Mouse (Mus musculus) CH12.LX (cell line): ENCODE results near the gene Grm5. TPM values are rescaled to one million over a fixed set of nuclear protein-coding genes. Genes with fewer than 3 reads are reported as not detected.

Source experiments
- DNase-seq: peaks from one replicate; pipeline ENCODE4 v3.0.0-alpha.2; 2013; ENCODE audit errors: extremely low read depth
- H3K27ac ChIP-seq: 2 replicates; pipeline ENCODE4 v1.5.1; 2012; ENCODE audit warnings: low read depth, mild to moderate bottlenecking, control low read depth, moderate library complexity; ENCODE audit not compliant: insufficient read depth
- H3K27me3 ChIP-seq: replicated peaks from 2 replicates; pipeline ENCODE3; 2012; ENCODE audit warnings: inconsistent platforms
- H3K36me3 ChIP-seq, 2 experiments: replicated peaks in 1 of 2; 2 replicates each; pipeline versions ENCODE3 to v1.6.1; 2012; ENCODE audit warnings: inconsistent platforms in 1 of 2, low read length in 1 of 2, mild to moderate bottlenecking in 1 of 2, mixed read lengths in 1 of 2, moderate library complexity in 1 of 2; ENCODE audit not compliant: control insufficient read depth in 1 of 2, insufficient read depth in 1 of 2
- H3K4me1 ChIP-seq, 2 experiments: 2 replicates each; pipeline ENCODE4 v1.6.1; 2012; ENCODE audit warnings: inconsistent platforms in 1 of 2, moderate library complexity in 1 of 2; ENCODE audit not compliant: insufficient read depth in 2 of 2, control insufficient read depth in 1 of 2
- H3K4me2 ChIP-seq: 2 replicates; pipeline ENCODE4 v1.6.1; 2012; ENCODE audit warnings: low read depth, mild to moderate bottlenecking, control low read depth; ENCODE audit not compliant: poor library complexity, insufficient read depth, severe bottlenecking
- H3K4me3 ChIP-seq, 3 experiments: fragments of 150-350 bp in 1 of 3; sonication (generic) in 1 of 3; replicated peaks in 1 of 3; 2 replicates each; pipeline versions ENCODE3 to v1.5.1; 2011 to 2012; ENCODE audit warnings: low read depth in 2 of 3, low read length in 2 of 3, mild to moderate bottlenecking in 2 of 3, moderate library complexity in 2 of 3, control low read depth in 1 of 3, improper control_type of control experiment in 1 of 3, inconsistent platforms in 1 of 3, mixed read lengths in 1 of 3; ENCODE audit not compliant: poor library complexity in 1 of 3
- H3K79me2 ChIP-seq: replicated peaks from 2 replicates; pipeline ENCODE4 v1.6.1; 2012; ENCODE audit warnings: mild to moderate bottlenecking, moderate library complexity; ENCODE audit not compliant: control insufficient read depth, poor library complexity, insufficient read depth, severe bottlenecking; ENCODE audit errors: extremely low read depth
- H3K9ac ChIP-seq: 2 replicates; pipeline ENCODE4 v1.6.1; 2012; ENCODE audit warnings: low read depth, mild to moderate bottlenecking, control low read depth, moderate library complexity; ENCODE audit not compliant: insufficient read depth
- H3K9me3 ChIP-seq: replicated peaks from 2 replicates; pipeline ENCODE3; 2012; ENCODE audit warnings: low read length, inconsistent platforms, mixed read lengths
- CHD2 ChIP-seq: IDR thresholded peaks from 2 replicates; pipeline ENCODE4 v1.6.1; 2011; ENCODE audit warnings: low read length, improper control_type of control experiment
- E2F4 ChIP-seq: IDR thresholded peaks from 2 replicates; pipeline ENCODE4 v1.6.1; 2011; ENCODE audit warnings: low read depth, low read length, improper control_type of control experiment; ENCODE audit not compliant: insufficient replicate concordance
- ELF1 ChIP-seq: IDR thresholded peaks from 2 replicates; pipeline ENCODE4 v1.6.1; 2014; ENCODE audit warnings: low read depth, mild to moderate bottlenecking, inconsistent platforms, low read length, improper control_type of control experiment
- EP300 ChIP-seq: IDR thresholded peaks from 2 replicates; pipeline ENCODE4 v1.6.1; 2011; ENCODE audit warnings: low read length, improper control_type of control experiment
- GABPA ChIP-seq: IDR thresholded peaks from 2 replicates; pipeline ENCODE4 v1.6.1; 2012; ENCODE audit warnings: low read depth, low read length, improper control_type of control experiment, inconsistent platforms; ENCODE audit not compliant: insufficient replicate concordance
- HCFC1 ChIP-seq: IDR thresholded peaks from 2 replicates; pipeline ENCODE4 v1.6.1; 2012; ENCODE audit warnings: low read depth, mild to moderate bottlenecking, inconsistent platforms, low read length, improper control_type of control experiment
- IRF4 ChIP-seq: IDR thresholded peaks from 2 replicates; pipeline ENCODE4 v1.6.1; 2014; ENCODE audit warnings: low read depth, mild to moderate bottlenecking, inconsistent platforms, low read length, improper control_type of control experiment
- JUND ChIP-seq: conservative IDR thresholded peaks from 2 replicates; pipeline ENCODE4 v1.6.1; 2011; ENCODE audit warnings: low read depth, low read length, improper control_type of control experiment
- KAT2A ChIP-seq: IDR thresholded peaks from 2 replicates; pipeline ENCODE4 v1.6.1; 2012; ENCODE audit warnings: low read length, improper control_type of control experiment, inconsistent platforms; ENCODE audit not compliant: insufficient replicate concordance
- MAFK ChIP-seq: IDR thresholded peaks from 2 replicates; pipeline ENCODE4 v1.6.1; 2011; ENCODE audit warnings: low read length, improper control_type of control experiment; ENCODE audit not compliant: insufficient replicate concordance
- MYC ChIP-seq: IDR thresholded peaks from 2 replicates; pipeline ENCODE4 v1.6.1; 2011; ENCODE audit warnings: low read depth, mild to moderate bottlenecking, improper control_type of control experiment, low read length
- NELFE ChIP-seq: IDR thresholded peaks from 2 replicates; pipeline ENCODE4 v1.6.1; 2011; ENCODE audit warnings: low read depth, low read length, improper control_type of control experiment
- PAX5 ChIP-seq: IDR thresholded peaks from 2 replicates; pipeline ENCODE4 v1.6.1; 2012; ENCODE audit warnings: low read length, inconsistent platforms, mixed read lengths
- POLR2A ChIP-seq: IDR thresholded peaks from 2 replicates; pipeline ENCODE4 v1.6.1; 2011; ENCODE audit warnings: low read depth, mild to moderate bottlenecking, improper control_type of control experiment, low read length
- POLR2AphosphoS2 ChIP-seq: IDR thresholded peaks from 2 replicates; pipeline ENCODE4 v1.6.1; 2011; ENCODE audit warnings: low read depth, low read length, improper control_type of control experiment
- RAD21 ChIP-seq: IDR thresholded peaks from 2 replicates; pipeline ENCODE4 v1.6.1; 2011; ENCODE audit warnings: low read depth, mild to moderate bottlenecking, low read length, improper control_type of control experiment, moderate library complexity
- RCOR1 ChIP-seq: conservative IDR thresholded peaks from 2 replicates; pipeline ENCODE4 v1.6.1; 2012; ENCODE audit warnings: low read depth, mild to moderate bottlenecking, inconsistent platforms, low read length, improper control_type of control experiment
- SIN3A ChIP-seq: IDR thresholded peaks from 2 replicates; pipeline ENCODE4 v1.6.1; 2012; ENCODE audit warnings: low read length, improper control_type of control experiment, inconsistent platforms
- TBP ChIP-seq: conservative IDR thresholded peaks from 2 replicates; pipeline ENCODE4 v1.6.1; 2011; ENCODE audit warnings: low read depth, low read length, improper control_type of control experiment
- TCF12 ChIP-seq: IDR thresholded peaks from 2 replicates; pipeline ENCODE4 v1.6.1; 2014; ENCODE audit warnings: low read depth, mild to moderate bottlenecking, inconsistent platforms, low read length, improper control_type of control experiment
- UBTF ChIP-seq: IDR thresholded peaks from 2 replicates; pipeline ENCODE4 v1.6.1; 2012; ENCODE audit warnings: low read depth, mild to moderate bottlenecking, inconsistent platforms, low read length, improper control_type of control experiment, moderate library complexity
- USF2 ChIP-seq: conservative IDR thresholded peaks from 2 replicates; pipeline ENCODE4 v1.6.1; 2011; ENCODE audit warnings: low read depth, low read length, improper control_type of control experiment
- ZC3H11A ChIP-seq: IDR thresholded peaks from 2 replicates; pipeline ENCODE4 v1.6.1; 2012; ENCODE audit warnings: low read depth, mild to moderate bottlenecking, inconsistent platforms, low read length, improper control_type of control experiment
- ZKSCAN1 ChIP-seq: IDR thresholded peaks from 2 replicates; pipeline ENCODE4 v1.6.1; 2012; ENCODE audit warnings: low read depth, inconsistent platforms, low read length, improper control_type of control experiment, borderline replicate concordance
- dilution Hi-C: fragments of 300-500 bp; cut with MboI; formaldehyde crosslinking; loops from 2 replicates; pipeline ENCODE4 v1.14.3; 2020; ENCODE audit warnings: low sequenced_read_pairs; ENCODE audit not compliant: extremely low pct_unique_long_range_greater_than_20kb, extremely low pct_ligation_motif_present
- in situ Hi-C: fragments of 300-500 bp; cut with MboI; formaldehyde crosslinking; loops from 3 replicates; pipeline ENCODE4 v1.14.3; 2019; ENCODE audit warnings: low sequenced_read_pairs, low pct_ligation_motif_present, low pct_unique_long_range_greater_than_20kb, mixed read lengths
- polyA plus RNA-seq: library from polyadenylated mRNA; unstranded; fragments of >175 nt; gene quantifications from 2 replicates; pipeline ENCODE4 v1.2.1, GENCODE M21; 2012; ENCODE audit warnings: low read depth; ENCODE audit not compliant: insufficient read length
- total RNA-seq, 2 experiments: library from RNA; depleted of rRNA; stranded (reverse); fragments of 300-350 nt in 1 of 2; fragments of >200 nt in 1 of 2; gene quantifications; 2 replicates each; pipeline ENCODE4 v1.2.3; 2012 to 2014

The Grm5 gene
- total and polyA plus RNA-seq, 3 experiments = 0.03 TPM; not detected in 2

DNA sequence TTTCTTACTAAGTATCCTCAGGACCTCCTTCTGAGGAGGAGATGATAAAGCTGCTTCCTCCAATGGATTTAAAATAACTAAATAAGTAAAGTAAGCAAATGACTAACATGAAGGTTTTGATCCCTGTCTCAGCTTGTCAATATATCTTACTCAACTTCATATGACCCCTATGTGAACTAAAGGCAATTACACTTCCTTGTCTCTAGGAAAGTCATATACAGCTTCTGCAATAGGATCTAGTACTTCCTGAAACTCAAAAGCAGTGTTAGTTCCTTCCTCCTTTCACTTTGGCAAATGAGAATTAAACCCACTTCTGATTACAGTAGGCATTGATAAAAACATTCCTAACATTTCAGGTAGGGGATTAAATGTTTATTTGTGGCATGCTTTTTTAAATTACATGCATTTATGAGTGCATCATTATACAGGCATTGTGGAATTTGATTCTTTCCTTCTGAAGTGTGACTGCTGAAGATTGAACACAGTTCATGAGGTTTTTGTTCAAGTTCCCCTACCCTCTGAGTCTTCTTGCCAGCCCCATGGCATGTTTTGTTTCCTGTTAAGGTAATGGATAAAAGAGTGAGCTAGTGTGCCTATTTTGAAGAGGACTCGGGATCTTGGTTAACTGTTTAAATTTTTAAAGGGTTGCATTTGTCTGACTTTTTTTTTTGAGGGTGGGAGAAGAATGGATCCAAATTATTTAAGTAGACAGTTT lies 470.4 kb downstream of the Grm5 start:
- in situ Hi-C loops = no loop called here
- Histone ChIP-seq H3K4me2 (no peak overlapping the region), H3K9ac (no peak overlapping the region), H3K4me1 (no peaks in the 10 kb centered on the region; a peak in 1 of 4 replicates), H3K36me3 (no peaks in the 10 kb centered on the region), H3K79me2 (no peaks in the 10 kb centered on the region), H3K27me3 (no peaks in the 10 kb centered on the region), H3K27ac (no peak overlapping the region), H3K9me3 (no peaks in the 10 kb centered on the region), H3K4me3 (no peak overlapping the region)
- dilution Hi-C loops = no loop called here
- peak; percentile 6 for DNase-seq
- no peak for TF ChIP-seq POLR2A
- TF ChIP-seq CHD2 = no peak
- no peak for TF ChIP-seq NELFE
- TF ChIP-seq MAFK = no peak
- TF ChIP-seq TCF12 = no peak
- TF ChIP-seq EP300 = no peak
- TF ChIP-seq E2F4 = no peak
- no peak for TF ChIP-seq HCFC1
- TF ChIP-seq ZKSCAN1 = no peak
- TF ChIP-seq SIN3A = no peak
- TF ChIP-seq RAD21 = no peak
- TF ChIP-seq IRF4 = no peak
- no peak for TF ChIP-seq PAX5
- no peak for TF ChIP-seq UBTF
- no peak for TF ChIP-seq USF2
- no peak for TF ChIP-seq KAT2A
- no peak for TF ChIP-seq RCOR1
- TF ChIP-seq POLR2AphosphoS2 = no peak

DNA sequence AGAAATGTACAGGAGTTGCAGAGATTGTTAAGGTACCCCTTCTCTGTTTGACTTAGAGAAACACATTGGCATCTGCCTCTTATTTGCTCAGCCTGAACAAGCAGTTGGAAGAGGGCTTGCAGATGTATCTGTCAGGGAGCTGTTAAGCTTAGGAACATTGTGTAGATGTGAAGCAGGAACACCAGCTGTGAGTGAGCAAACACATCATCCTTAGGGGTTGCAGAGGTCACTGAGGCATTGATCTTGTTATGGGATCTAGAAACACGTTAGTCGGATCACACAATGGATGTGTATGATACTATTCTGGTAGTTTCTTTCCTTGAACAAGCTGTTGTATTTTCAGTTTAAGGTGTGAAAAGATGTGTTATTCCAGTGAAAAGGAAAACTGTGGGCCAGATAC lies 472.5 kb downstream of the Grm5 start:
- in situ Hi-C loops = no loop called here
- Histone ChIP-seq H3K4me1 (no peaks in the 10 kb centered on the region; a peak in 1 of 4 replicates), H3K79me2 (no peaks in the 10 kb centered on the region), H3K27me3 (no peaks in the 10 kb centered on the region), H3K9me3 (no peaks in the 10 kb centered on the region), H3K4me3 (no peak overlapping the region), H3K4me2 (no peak overlapping the region), H3K9ac (no peak overlapping the region), H3K36me3 (no peaks in the 10 kb centered on the region), H3K27ac (no peak overlapping the region)
- no peak for DNase-seq
- dilution Hi-C loops = no loop called here
- TF ChIP-seq JUND (no peak), IRF4 (no peak), USF2 (no peak), ELF1 (no peak), TBP (no peak), POLR2A (no peak), RAD21 (no peak), MYC (no peak), PAX5 (no peak), ZC3H11A (no peak), CHD2 (no peak), GABPA (no peak)
